Mouse (Mus musculus) frontal cortex, postnatal 14 days (tissue): ENCODE measurements around the gene Tmcc1.

ENCODE experiments used
- DNase-seq, 2 experiments: peaks; one replicate each; pipeline ENCODE4 v3.0.0; 2022; ENCODE audit warnings: low spot score in 2 of 2

The Tmcc1 gene

GRCm38 (mm10) chr6:116014111-116014510 is 179.2 kb downstream of the Tmcc1 start:
- no peak for DNase-seq

GRCm38 (mm10) chr6:116013687-116014086 is 179.6 kb downstream of the Tmcc1 start:
- no peak for DNase-seq

GRCm38 (mm10) chr6:116010541-116010940 is 182.7 kb downstream of the Tmcc1 start:
- DNase-seq, result peak; percentile 72 to 94

GRCm38 (mm10) chr6:116009426-116009825 is 183.9 kb downstream of the Tmcc1 start:
- DNase-seq, result no peak

- DNase-seq, result peak in 1 of 2 experiments; percentile 60
These were observed 185.6 kb downstream of the Tmcc1 start for GRCm38 (mm10) chr6:116007561-116008173.

GRCm38 (mm10) chr6:116006731-116007130 is 186.6 kb downstream of the Tmcc1 start:
- no peak for DNase-seq

GRCm38 (mm10) chr6:116005959-116006288 is 187.4 kb downstream of the Tmcc1 start:
- no peak for DNase-seq

- DNase-seq, result no peak
These were observed 187.9 kb downstream of the Tmcc1 start for GRCm38 (mm10) chr6:116005275-116005958.

GRCm38 (mm10) chr6:116004716-116005115 is 188.6 kb downstream of the Tmcc1 start:
- DNase-seq, result no peak

- no peak for DNase-seq
These were observed 189.2 kb downstream of the Tmcc1 start for GRCm38 (mm10) chr6:116004069-116004468.

- DNase-seq, result no peak
These were observed 189.8 kb downstream of the Tmcc1 start for GRCm38 (mm10) chr6:116003516-116003915.

GRCm38 (mm10) chr6:116002311-116003104 is 190.8 kb downstream of the Tmcc1 start:
- no peak for DNase-seq

GRCm38 (mm10) chr6:116000851-116001250 is 192.4 kb downstream of the Tmcc1 start:
- DNase-seq, result no peak

GRCm38 (mm10) chr6:115999227-115999626 is 194.1 kb downstream of the Tmcc1 start:
- no peak for DNase-seq

- DNase-seq, result no peak
These were observed 194.5 kb downstream of the Tmcc1 start for GRCm38 (mm10) chr6:115998758-115999157.

GRCm38 (mm10) chr6:115997726-115998311 is 195.5 kb downstream of the Tmcc1 start:
- no peak for DNase-seq

GRCm38 (mm10) chr6:115996171-115996851 is 197.0 kb downstream of the Tmcc1 start:
- no peak for DNase-seq

GRCm38 (mm10) chr6:115995531-115995941 is 197.8 kb downstream of the Tmcc1 start:
- no peak for DNase-seq

- DNase-seq, result peak; percentile 69 to 78
These were observed 198.3 kb downstream of the Tmcc1 start, which contains the start of gene Plxnd1 for GRCm38 (mm10) chr6:115994877-115995520. Gene Plxnd1 (minus strand): TSS chr6:115995005.

- no peak for DNase-seq
These were observed 199.0 kb downstream of the Tmcc1 start for GRCm38 (mm10) chr6:115994146-115994876.
